Mouse (Mus musculus) small intestine, adult 2 months (tissue): ENCODE measurements at regions not wholly inside any gene's neighbourhood (a gene's known extent, or its start where the extent isn't known, plus 50 kb on each side); places are given as distances from the start of the nearest gene placed in this dataset.

Experiments used
- H3K27ac ChIP-seq: fragments of 200-500 bp; 2 replicates; pipeline ENCODE4 v1.5.1; 2012; ENCODE audit warnings: low read depth, low read length, control low read depth, inconsistent platforms; ENCODE audit not compliant: insufficient read depth
- H3K27me3 ChIP-seq: fragments of 200-500 bp; 2 replicates; pipeline ENCODE4 v1.6.1; 2012; ENCODE audit warnings: mild to moderate bottlenecking, moderate library complexity, low read length, inconsistent platforms; ENCODE audit not compliant: control insufficient read depth, insufficient read depth
- H3K36me3 ChIP-seq: fragments of 200-500 bp; 2 replicates; pipeline ENCODE4 v1.6.1; 2012; ENCODE audit warnings: mild to moderate bottlenecking, low read length, control low read depth, inconsistent platforms; ENCODE audit not compliant: control insufficient read depth, insufficient read depth
- H3K4me1 ChIP-seq: fragments of 200-500 bp; 2 replicates; pipeline ENCODE4 v1.6.1; 2012; ENCODE audit warnings: low read length, inconsistent platforms, mixed read lengths; ENCODE audit not compliant: control insufficient read depth, insufficient read depth, insufficient read length
- H3K4me3 ChIP-seq: fragments of 200-500 bp; 2 replicates; pipeline ENCODE4 v1.5.1; 2012; ENCODE audit warnings: low read depth, mild to moderate bottlenecking, control low read depth, inconsistent platforms, low read length, moderate library complexity
- CTCF ChIP-seq: fragments of 200-500 bp; IDR thresholded peaks from 2 replicates; pipeline ENCODE4 v1.5.1; 2012; ENCODE audit warnings: low read depth, mild to moderate bottlenecking, control low read depth, inconsistent platforms, low read length, moderate library complexity, mixed read lengths; ENCODE audit not compliant: insufficient replicate concordance, insufficient read length; ENCODE audit errors: extremely low read depth
- POLR2A ChIP-seq: fragments of 200-500 bp; IDR thresholded peaks from 2 replicates; pipeline ENCODE4 v1.6.1; 2012; ENCODE audit warnings: low read depth, mild to moderate bottlenecking, control low read depth, inconsistent platforms, low read length, moderate library complexity
- WGBS: fragments of 180-500 bp; shearing (Covaris S2); methylation state at CpG from one replicate; pipeline ENCODE4 v1.1.7; 2018; 5-methylcytosine and 5-hydroxymethylcytosine counted together

GRCm38 (mm10) chr12:12715956-12716669, 225.6 kb downstream of the Mycn start:
- Histone ChIP-seq H3K4me3 (no peak overlapping the region), H3K27me3 (no peaks in the 10 kb centered on the region), H3K36me3 (no peaks in the 10 kb centered on the region), H3K27ac (no peak overlapping the region), H3K4me1 (no peaks in the 10 kb centered on the region)
- TF ChIP-seq CTCF (no peak), POLR2A (no peak)
- WGBS: 79% methylated on average over 7 of the region's 7 CpGs

GRCm38 (mm10) chr12:12715528-12715927, 226.2 kb downstream of the Mycn start:
- no peaks in the 10 kb centered on the region for H3K4me1 ChIP-seq
- 67% methylated on average over 4 of the region's 4 CpGs for WGBS
- no peaks in the 10 kb centered on the region for H3K36me3 ChIP-seq
- no peaks in the 10 kb centered on the region for H3K27me3 ChIP-seq
- TF ChIP-seq CTCF (no peak), POLR2A (no peak)
- no peak overlapping the region for H3K4me3 ChIP-seq
- H3K27ac ChIP-seq: no peak overlapping the region

- no peaks in the 10 kb centered on the region for H3K27me3 ChIP-seq
- no peaks in the 10 kb centered on the region for H3K36me3 ChIP-seq
- no peak overlapping the region for H3K4me3 ChIP-seq
- no peak overlapping the region for H3K27ac ChIP-seq
- H3K4me1 ChIP-seq: no peaks in the 10 kb centered on the region
- 86% methylated on average over 6 of the region's 6 CpGs for WGBS
- TF ChIP-seq CTCF: no peak
- TF ChIP-seq POLR2A: no peak
These were observed 231.5 kb downstream of the Mycn start for GRCm38 (mm10) chr12:12710184-12710609.

GRCm38 (mm10) chr12:12708954-12709523, 232.7 kb downstream of the Mycn start:
- Histone ChIP-seq H3K36me3 (no peaks in the 10 kb centered on the region), H3K27ac (no peak overlapping the region), H3K27me3 (no peaks in the 10 kb centered on the region), H3K4me1 (no peaks in the 10 kb centered on the region), H3K4me3 (no peak overlapping the region)
- 66% methylated on average over 14 of the region's 14 CpGs for WGBS
- TF ChIP-seq POLR2A (no peak), CTCF (no peak)

GRCm38 (mm10) chr12:12706326-12706920, 235.3 kb downstream of the Mycn start:
- no peaks in the 10 kb centered on the region for H3K36me3 ChIP-seq
- H3K27me3 ChIP-seq: no peaks in the 10 kb centered on the region
- WGBS: 95% methylated on average over 14 of the region's 14 CpGs
- no peak overlapping the region for H3K4me3 ChIP-seq
- no peak overlapping the region for H3K27ac ChIP-seq
- no peaks in the 10 kb centered on the region for H3K4me1 ChIP-seq
- no peak for TF ChIP-seq POLR2A
- no peak for TF ChIP-seq CTCF

- no peak for TF ChIP-seq CTCF
- no peak for TF ChIP-seq POLR2A
- Histone ChIP-seq H3K27ac (no peak overlapping the region), H3K36me3 (no peaks in the 10 kb centered on the region), H3K27me3 (no peaks in the 10 kb centered on the region), H3K4me3 (no peak overlapping the region), H3K4me1 (no peaks in the 10 kb centered on the region)
- 78% methylated on average over 3 of the region's 3 CpGs for WGBS
These were observed 240.0 kb downstream of the Mycn start for GRCm38 (mm10) chr12:12701735-12702134.

GRCm38 (mm10) chr12:12701060-12701667, 240.6 kb downstream of the Mycn start:
- no peak overlapping the region for H3K27ac ChIP-seq
- 63% methylated on average over 7 of the region's 7 CpGs for WGBS
- H3K27me3 ChIP-seq: no peaks in the 10 kb centered on the region
- no peaks in the 10 kb centered on the region for H3K4me1 ChIP-seq
- H3K4me3 ChIP-seq: no peak overlapping the region
- TF ChIP-seq POLR2A: no peak
- no peak for TF ChIP-seq CTCF
- no peaks in the 10 kb centered on the region for H3K36me3 ChIP-seq
